9 mouse cellular contexts compared by ENCODE assay signal in the genomic region with DNA sequence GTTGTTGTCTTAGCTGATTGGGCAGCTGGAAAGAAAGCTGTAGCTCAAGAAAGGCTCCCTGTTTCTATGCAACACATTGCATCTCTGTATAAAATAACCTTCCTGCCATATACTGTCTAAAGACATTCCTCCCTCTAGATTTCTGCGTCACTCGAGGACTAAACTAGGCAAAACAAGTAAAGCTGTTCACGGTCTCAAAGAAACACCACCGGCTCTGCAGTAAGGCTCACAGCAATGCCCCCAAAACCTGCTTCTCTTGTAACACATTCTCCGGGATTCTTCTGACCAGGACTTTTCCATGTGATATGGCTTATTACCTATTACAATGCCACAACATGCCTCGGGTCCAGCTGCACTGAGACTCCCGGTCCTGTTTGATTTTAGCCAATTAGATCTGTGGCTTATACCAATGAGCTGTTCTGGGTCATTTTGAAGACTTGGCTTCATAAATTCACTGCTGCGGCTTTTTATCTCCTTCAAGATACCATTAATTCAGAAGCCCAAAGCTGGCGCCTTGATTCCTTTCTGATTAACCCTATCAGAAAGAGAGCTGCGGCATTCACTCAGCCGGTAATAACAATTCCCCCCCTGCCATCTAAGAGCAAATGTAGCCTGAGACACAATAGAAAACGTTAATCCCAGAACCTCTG.
DNase-seq lines count a peak whose midpoint lies in the region; ATAC-seq lines count a peak whose summit lies in the region.
"Had no signal": no experiment of that assay in that cellular context is flagged by ENCODE, and none has a peak within 500 bp of the region (broad histone marks: within the 10 kb centered on the region; RNA-seq: fewer than 3 reads in every experiment).

No protein-coding gene starts in this region.

- H3K36me3 ChIP-seq in forebrain, embryonic 12.5 days (replicated peaks), result no peaks in the 10 kb centered on the region
- no peaks in the 10 kb centered on the region for H3K36me3 ChIP-seq in hindbrain, embryonic 13.5 days
- H3K36me3 ChIP-seq: G1E; limb, embryonic 13.5 days had no signal

- H3K9me3 ChIP-seq in forebrain, embryonic 12.5 days, result no peaks in the 10 kb centered on the region
- H3K9me3 ChIP-seq in hindbrain, embryonic 13.5 days, result no peaks in the 10 kb centered on the region
- H3K9me3 ChIP-seq: G1E; limb, embryonic 13.5 days had no signal

- H3K4me3 ChIP-seq in forebrain, embryonic 12.5 days (replicated peaks), result peak overlapping the region; percentile 13; the same call in 1 of the 2 replicates
- H3K4me3 ChIP-seq in hindbrain, embryonic 13.5 days, result peak overlapping the region; percentile 8
- H3K4me3 ChIP-seq: limb, embryonic 13.5 days had no signal

- peak overlapping the region; percentile 44 for H3K4me2 ChIP-seq in forebrain, embryonic 12.5 days
- peak overlapping the region; percentile 32 for H3K4me2 ChIP-seq in hindbrain, embryonic 13.5 days
- H3K4me2 ChIP-seq: limb, embryonic 13.5 days had no signal

- H3K9ac ChIP-seq in forebrain, embryonic 12.5 days, result no peak overlapping the region
- H3K9ac ChIP-seq in hindbrain, embryonic 13.5 days, result no peak overlapping the region
- H3K9ac ChIP-seq: limb, embryonic 13.5 days had no signal

- peak; percentile 80 for ATAC-seq in forebrain, embryonic 12.5 days (ENCODE audit: low FRiP score)
- no peak for ATAC-seq in hindbrain, embryonic 13.5 days (ENCODE audit: low FRiP score)

- intact Hi-C loops in left cerebral cortex, postnatal 25 days (cut with DNase I), result no loop called here

- 16% methylated on average over 12 of the region's 12 CpGs for WGBS in forebrain, embryonic 12.5 days
- 52% methylated on average over 12 of the region's 12 CpGs for WGBS in hindbrain, embryonic 13.5 days

- no peaks in the 10 kb centered on the region for H3K27me3 ChIP-seq in forebrain, embryonic 12.5 days
- H3K27me3 ChIP-seq in hindbrain, embryonic 13.5 days, result no peaks in the 10 kb centered on the region
- H3K27me3 ChIP-seq: limb, embryonic 13.5 days had no signal

- H3K27ac ChIP-seq in forebrain, embryonic 12.5 days, result 0 out of 2 replicates have a peak overlapping the region, but pooled peaks have one; percentile 36
- H3K27ac ChIP-seq in hindbrain, embryonic 13.5 days, result no peak overlapping the region
- H3K27ac ChIP-seq: limb, embryonic 13.5 days had no signal

- H3K4me1 ChIP-seq in forebrain, embryonic 12.5 days, result peaks cover 18% of the 10 kb centered on the region
- H3K4me1 ChIP-seq in hindbrain, embryonic 13.5 days (replicated peaks), result peaks cover 5% of the 10 kb centered on the region; the same call in 1 of the 2 replicates
- H3K4me1 ChIP-seq: limb, embryonic 13.5 days had no signal

- DNase-seq in left cerebral cortex, postnatal 25 days (ENCODE audit: low spot score in 2 of 2), result peak; percentile 30 to 77
- DNase-seq in retina, postnatal 1 day, result peak; percentile 48
- DNase-seq in kidney, postnatal 36 days, result no peak
- no peak for DNase-seq in lung, postnatal 10 days
- DNase-seq in adrenal gland, postnatal 4 days (ENCODE audit: low spot score in 2 of 2), result no peak

Comparison
In these comparisons a context has a peak if more than half of its experiments do, and no peak if none do; other contexts are left out.
1. DNase-seq: peak in left cerebral cortex, postnatal 25 days (2 of 2) and retina, postnatal 1 day (single experiment); none in kidney, postnatal 36 days (0 of 2), lung, postnatal 10 days (single experiment) and adrenal gland, postnatal 4 days (0 of 2).